Mouse (Mus musculus) adrenal gland, postnatal 25 days (tissue): Measurements from ENCODE around the gene Prlh. TPM values are rescaled to one million over a fixed set of nuclear protein-coding genes. Genes with fewer than 3 reads are reported as not detected.
A peak's percentile ranks its signal among the peaks of the same experiment; 100 is the strongest.

Experiments used
- DNase-seq: peaks from one replicate; pipeline ENCODE4 v3.0.0; 2021; ENCODE audit warnings: mixed read lengths
- long read RNA-seq: library from polyadenylated mRNA; stranded (forward); transcript quantifications from one replicate; pipeline ENCODE4 v2.0.0, GENCODE M21; 2021
- total RNA-seq: library from RNA; stranded (reverse); gene quantifications from 2 replicates; pipeline ENCODE4 v1.2.3, GENCODE M21; 2021

Gene Prlh
- total RNA-seq, result not detected in 2 replicates
- long read RNA-seq, result 0 reads

GRCm38 (mm10) chr1:90952808-90953207, at the start of gene Prlh:
Gene Prlh (plus strand): TSS chr1:90953108.
- no peak for DNase-seq

GRCm38 (mm10) chr1:90903211-90903945, 49.5 kb upstream of the Prlh start:
- DNase-seq, result no peak

- DNase-seq, result no peak
Measured at GRCm38 (mm10) chr1:90903971-90904458, 48.9 kb upstream of the Prlh start.

- no peak for DNase-seq
Measured at GRCm38 (mm10) chr1:90904729-90905404, 48.0 kb upstream of the Prlh start.

- peak; percentile 40 for DNase-seq
Measured at GRCm38 (mm10) chr1:90906357-90906756, 46.6 kb upstream of the Prlh start.

- DNase-seq, result no peak
Measured at GRCm38 (mm10) chr1:90909161-90909560, 43.7 kb upstream of the Prlh start.

- DNase-seq, result peak; percentile 84
Measured at GRCm38 (mm10) chr1:90909631-90910152, 43.2 kb upstream of the Prlh start.

GRCm38 (mm10) chr1:90913231-90913630, 39.7 kb upstream of the Prlh start:
- DNase-seq, result no peak

- DNase-seq, result peak; percentile 48
Measured at GRCm38 (mm10) chr1:90914948-90915569, 37.8 kb upstream of the Prlh start, which contains the start of gene Mlph. Gene Mlph (plus strand): TSS chr1:90915085.

- DNase-seq, result no peak
Measured at GRCm38 (mm10) chr1:90917509-90917908, 35.4 kb upstream of the Prlh start.

GRCm38 (mm10) chr1:90921687-90922086, 31.2 kb upstream of the Prlh start:
- DNase-seq, result no peak

GRCm38 (mm10) chr1:90926030-90926429, 26.9 kb upstream of the Prlh start:
- no peak for DNase-seq

GRCm38 (mm10) chr1:90927308-90927707, 25.6 kb upstream of the Prlh start:
- DNase-seq, result no peak

GRCm38 (mm10) chr1:90927929-90928574, 24.9 kb upstream of the Prlh start:
- DNase-seq, result no peak

- DNase-seq, result peak; percentile 85
Measured at GRCm38 (mm10) chr1:90928575-90928934, 24.4 kb upstream of the Prlh start.

GRCm38 (mm10) chr1:90933001-90933400, 19.9 kb upstream of the Prlh start:
- DNase-seq, result no peak

GRCm38 (mm10) chr1:90936990-90937389, 15.9 kb upstream of the Prlh start:
- no peak for DNase-seq

GRCm38 (mm10) chr1:90939980-90940379, 12.9 kb upstream of the Prlh start:
- DNase-seq, result no peak

GRCm38 (mm10) chr1:90945171-90945570, 7.7 kb upstream of the Prlh start:
- DNase-seq, result no peak

- DNase-seq, result no peak
Measured at GRCm38 (mm10) chr1:90947252-90947651, 5.7 kb upstream of the Prlh start.

GRCm38 (mm10) chr1:90949309-90949708, 3.6 kb upstream of the Prlh start:
- DNase-seq, result no peak

- DNase-seq, result no peak
Measured at GRCm38 (mm10) chr1:90951670-90952069, 1.2 kb upstream of the Prlh start.
